Comparison of ENCODE assay signal across 1 mouse cellular context in the genomic region with DNA sequence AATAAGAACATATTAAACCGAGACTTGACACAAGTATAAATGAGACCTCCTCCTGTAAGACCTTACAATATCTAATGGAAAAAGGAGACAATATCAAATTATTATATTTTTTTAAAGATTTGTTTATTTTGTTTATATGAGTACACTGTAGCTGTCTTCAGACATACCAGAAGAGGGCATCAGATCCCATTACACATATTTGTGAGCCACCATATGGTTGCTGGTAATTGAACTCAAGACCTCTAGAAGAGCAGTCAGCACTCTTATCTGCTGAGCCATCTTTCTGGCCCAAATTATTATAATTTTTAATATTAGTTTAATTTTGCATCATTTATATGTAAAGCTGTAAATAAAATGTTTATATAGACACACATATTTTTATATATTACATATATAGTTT.
TF ChIP-seq lines count a peak whose summit lies in the region.

No protein-coding gene starts in this region.

TF ChIP-seq in CH12.LX, 34 proteins besides CTCF, POLR2A, EP300 and RAD21:
- peak; percentile 44; the same call in 1 of the 2 replicates for TF ChIP-seq SMC3 (IDR thresholded peaks at IDR 0.05; ENCODE audit: low read depth, low read length)
- TF ChIP-seq MYC (IDR thresholded peaks at IDR 0.05; ENCODE audit: low read depth, low read length), result peak; percentile 70; the same call in 1 of the 2 replicates
- TF ChIP-seq IRF4 (IDR thresholded peaks at IDR 0.05; ENCODE audit: low read depth, low read length), result no peak
